Mouse (Mus musculus): ENCODE measurements around the gene Aicda.
A peak's percentile ranks its signal among the peaks of the same experiment; 100 is the strongest.

DNA sequence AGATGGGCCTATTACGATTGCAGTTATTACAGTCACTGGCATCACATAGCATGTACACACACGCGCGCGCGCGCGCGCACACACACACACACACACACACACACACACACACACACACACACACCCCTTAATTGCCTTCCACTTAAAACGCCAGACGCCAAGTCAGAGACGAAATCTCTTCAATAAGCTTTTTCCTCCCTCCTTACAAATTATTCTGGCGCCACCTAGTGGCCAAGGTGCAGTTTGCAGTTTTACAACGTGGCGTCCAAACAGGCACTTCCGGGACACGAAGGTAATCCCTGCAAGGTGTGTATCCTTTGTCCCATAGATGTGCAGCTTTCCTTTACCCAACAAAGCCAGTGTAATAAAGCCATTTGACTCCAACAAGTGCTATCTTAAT is 6.8 kb downstream of the Aicda start:
- TF ChIP-seq CTCF (IDR thresholded peaks at IDR 0.05; ENCODE audit: control insufficient read depth, insufficient read depth, low read length): peak; percentile 76
- TF ChIP-seq POLR2A (IDR thresholded peaks at IDR 0.05; ENCODE audit: borderline replicate concordance, control insufficient read depth, low read depth, low read length): no peak
